Mouse (Mus musculus) CH12.LX (cell line): ENCODE measurements around the gene Syna. TPM values are rescaled to one million over a fixed set of nuclear protein-coding genes. Genes with fewer than 3 reads are reported as not detected.

ENCODE experiments used
- DNase-seq: peaks from one replicate; pipeline ENCODE4 v3.0.0-alpha.2; 2013; ENCODE audit errors: extremely low read depth
- H3K27ac ChIP-seq: 2 replicates; pipeline ENCODE4 v1.5.1; 2012; ENCODE audit warnings: low read depth, mild to moderate bottlenecking, control low read depth, moderate library complexity; ENCODE audit not compliant: insufficient read depth
- H3K27me3 ChIP-seq: replicated peaks from 2 replicates; pipeline ENCODE3; 2012; ENCODE audit warnings: inconsistent platforms
- H3K36me3 ChIP-seq, 2 experiments: replicated peaks in 1 of 2; 2 replicates each; pipeline versions ENCODE3 to v1.6.1; 2012; ENCODE audit warnings: inconsistent platforms in 1 of 2, low read length in 1 of 2, mild to moderate bottlenecking in 1 of 2, mixed read lengths in 1 of 2, moderate library complexity in 1 of 2; ENCODE audit not compliant: control insufficient read depth in 1 of 2, insufficient read depth in 1 of 2
- H3K4me1 ChIP-seq, 2 experiments: 2 replicates each; pipeline ENCODE4 v1.6.1; 2012; ENCODE audit warnings: inconsistent platforms in 1 of 2, moderate library complexity in 1 of 2; ENCODE audit not compliant: insufficient read depth in 2 of 2, control insufficient read depth in 1 of 2
- H3K4me2 ChIP-seq: 2 replicates; pipeline ENCODE4 v1.6.1; 2012; ENCODE audit warnings: low read depth, mild to moderate bottlenecking, control low read depth; ENCODE audit not compliant: poor library complexity, insufficient read depth, severe bottlenecking
- H3K4me3 ChIP-seq, 3 experiments: fragments of 150-350 bp in 1 of 3; sonication (generic) in 1 of 3; replicated peaks in 1 of 3; 2 replicates each; pipeline versions ENCODE3 to v1.5.1; 2011 to 2012; ENCODE audit warnings: low read depth in 2 of 3, low read length in 2 of 3, mild to moderate bottlenecking in 2 of 3, moderate library complexity in 2 of 3, control low read depth in 1 of 3, improper control_type of control experiment in 1 of 3, inconsistent platforms in 1 of 3, mixed read lengths in 1 of 3; ENCODE audit not compliant: poor library complexity in 1 of 3
- H3K79me2 ChIP-seq: replicated peaks from 2 replicates; pipeline ENCODE4 v1.6.1; 2012; ENCODE audit warnings: mild to moderate bottlenecking, moderate library complexity; ENCODE audit not compliant: control insufficient read depth, poor library complexity, insufficient read depth, severe bottlenecking; ENCODE audit errors: extremely low read depth
- H3K9ac ChIP-seq: 2 replicates; pipeline ENCODE4 v1.6.1; 2012; ENCODE audit warnings: low read depth, mild to moderate bottlenecking, control low read depth, moderate library complexity; ENCODE audit not compliant: insufficient read depth
- H3K9me3 ChIP-seq: replicated peaks from 2 replicates; pipeline ENCODE3; 2012; ENCODE audit warnings: low read length, inconsistent platforms, mixed read lengths
- BHLHE40 ChIP-seq: IDR thresholded peaks from 2 replicates; pipeline ENCODE4 v1.6.1; 2011; ENCODE audit warnings: mild to moderate bottlenecking, low read depth, low read length, improper control_type of control experiment
- CHD1 ChIP-seq: IDR thresholded peaks from 2 replicates; pipeline ENCODE4 v1.6.1; 2012; ENCODE audit warnings: low read depth, low read length, improper control_type of control experiment, inconsistent platforms
- CHD2 ChIP-seq: IDR thresholded peaks from 2 replicates; pipeline ENCODE4 v1.6.1; 2011; ENCODE audit warnings: low read length, improper control_type of control experiment
- CTCF ChIP-seq, 2 experiments: IDR thresholded peaks in 1 of 2; conservative IDR thresholded peaks in 1 of 2; 2 replicates each; pipeline ENCODE4 v1.5.1; 2011 to 2012; ENCODE audit warnings: low read depth in 2 of 2, low read length in 2 of 2, improper control_type of control experiment in 1 of 2, inconsistent platforms in 1 of 2, mild to moderate bottlenecking in 1 of 2, moderate library complexity in 1 of 2
- GABPA ChIP-seq: IDR thresholded peaks from 2 replicates; pipeline ENCODE4 v1.6.1; 2012; ENCODE audit warnings: low read depth, low read length, improper control_type of control experiment, inconsistent platforms; ENCODE audit not compliant: insufficient replicate concordance
- HCFC1 ChIP-seq: IDR thresholded peaks from 2 replicates; pipeline ENCODE4 v1.6.1; 2012; ENCODE audit warnings: low read depth, mild to moderate bottlenecking, inconsistent platforms, low read length, improper control_type of control experiment
- MAFK ChIP-seq: IDR thresholded peaks from 2 replicates; pipeline ENCODE4 v1.6.1; 2011; ENCODE audit warnings: low read length, improper control_type of control experiment; ENCODE audit not compliant: insufficient replicate concordance
- MAX ChIP-seq: IDR thresholded peaks from 2 replicates; pipeline ENCODE4 v1.6.1; 2011; ENCODE audit warnings: low read length, improper control_type of control experiment
- MAZ ChIP-seq: IDR thresholded peaks from 2 replicates; pipeline ENCODE4 v1.6.1; 2012; ENCODE audit warnings: low read depth, mild to moderate bottlenecking, inconsistent platforms, low read length, improper control_type of control experiment, moderate library complexity
- MEF2A ChIP-seq: IDR thresholded peaks from 2 replicates; pipeline ENCODE4 v1.6.1; 2014; ENCODE audit warnings: low read depth, mild to moderate bottlenecking, inconsistent platforms, low read length, improper control_type of control experiment, borderline replicate concordance
- NELFE ChIP-seq: IDR thresholded peaks from 2 replicates; pipeline ENCODE4 v1.6.1; 2011; ENCODE audit warnings: low read depth, low read length, improper control_type of control experiment
- NRF1 ChIP-seq: IDR thresholded peaks from 2 replicates; pipeline ENCODE4 v1.6.1; 2014; ENCODE audit warnings: low read depth, mild to moderate bottlenecking, inconsistent platforms, low read length, improper control_type of control experiment, moderate library complexity
- PAX5 ChIP-seq: IDR thresholded peaks from 2 replicates; pipeline ENCODE4 v1.6.1; 2012; ENCODE audit warnings: low read length, inconsistent platforms, mixed read lengths
- POLR2A ChIP-seq: IDR thresholded peaks from 2 replicates; pipeline ENCODE4 v1.6.1; 2011; ENCODE audit warnings: low read depth, mild to moderate bottlenecking, improper control_type of control experiment, low read length
- RCOR1 ChIP-seq: conservative IDR thresholded peaks from 2 replicates; pipeline ENCODE4 v1.6.1; 2012; ENCODE audit warnings: low read depth, mild to moderate bottlenecking, inconsistent platforms, low read length, improper control_type of control experiment
- SMC3 ChIP-seq: IDR thresholded peaks from 2 replicates; pipeline ENCODE4 v1.6.1; 2011; ENCODE audit warnings: low read depth, low read length, improper control_type of control experiment
- TCF12 ChIP-seq: IDR thresholded peaks from 2 replicates; pipeline ENCODE4 v1.6.1; 2014; ENCODE audit warnings: low read depth, mild to moderate bottlenecking, inconsistent platforms, low read length, improper control_type of control experiment
- UBTF ChIP-seq: IDR thresholded peaks from 2 replicates; pipeline ENCODE4 v1.6.1; 2012; ENCODE audit warnings: low read depth, mild to moderate bottlenecking, inconsistent platforms, low read length, improper control_type of control experiment, moderate library complexity
- USF1 ChIP-seq: IDR thresholded peaks from 2 replicates; pipeline ENCODE4 v1.6.1; 2014; ENCODE audit warnings: low read depth, mild to moderate bottlenecking, inconsistent platforms, low read length, improper control_type of control experiment
- USF2 ChIP-seq: conservative IDR thresholded peaks from 2 replicates; pipeline ENCODE4 v1.6.1; 2011; ENCODE audit warnings: low read depth, low read length, improper control_type of control experiment
- ZC3H11A ChIP-seq: IDR thresholded peaks from 2 replicates; pipeline ENCODE4 v1.6.1; 2012; ENCODE audit warnings: low read depth, mild to moderate bottlenecking, inconsistent platforms, low read length, improper control_type of control experiment
- ZMIZ1 ChIP-seq: IDR thresholded peaks from 2 replicates; pipeline ENCODE4 v1.6.1; 2012; ENCODE audit warnings: low read depth, mild to moderate bottlenecking, inconsistent platforms, low read length, improper control_type of control experiment
- dilution Hi-C: fragments of 300-500 bp; cut with MboI; formaldehyde crosslinking; loops from 2 replicates; pipeline ENCODE4 v1.14.3; 2020; ENCODE audit warnings: low sequenced_read_pairs; ENCODE audit not compliant: extremely low pct_unique_long_range_greater_than_20kb, extremely low pct_ligation_motif_present
- in situ Hi-C: fragments of 300-500 bp; cut with MboI; formaldehyde crosslinking; loops from 3 replicates; pipeline ENCODE4 v1.14.3; 2019; ENCODE audit warnings: low sequenced_read_pairs, low pct_ligation_motif_present, low pct_unique_long_range_greater_than_20kb, mixed read lengths
- polyA plus RNA-seq: library from polyadenylated mRNA; unstranded; fragments of >175 nt; gene quantifications from 2 replicates; pipeline ENCODE4 v1.2.1, GENCODE M21; 2012; ENCODE audit warnings: low read depth; ENCODE audit not compliant: insufficient read length
- total RNA-seq, 2 experiments: library from RNA; depleted of rRNA; stranded (reverse); fragments of 300-350 nt in 1 of 2; fragments of >200 nt in 1 of 2; gene quantifications; 2 replicates each; pipeline ENCODE4 v1.2.3; 2012 to 2014

The Syna gene
- total and polyA plus RNA-seq, 3 experiments: 0.13 to 4.0 (median 0.13) TPM

DNA sequence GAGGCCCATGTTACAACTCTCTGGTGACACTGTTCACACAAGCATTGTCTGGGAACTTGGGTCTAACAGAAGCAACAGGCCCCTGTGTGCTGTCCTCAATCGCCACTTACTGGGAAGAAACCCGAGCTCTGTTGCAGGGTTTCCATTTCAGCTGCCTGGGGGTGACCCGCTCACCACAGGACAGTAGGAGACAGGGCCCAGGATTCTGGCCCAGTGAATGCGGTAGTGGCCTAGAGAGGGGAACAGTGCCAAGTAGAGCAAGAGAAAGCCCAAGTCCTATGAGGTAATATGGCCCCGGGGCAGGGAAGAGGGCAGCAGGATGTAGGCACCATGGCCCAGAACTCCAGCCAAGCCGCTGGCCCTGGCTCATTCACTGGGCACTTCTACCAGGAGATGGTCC, 19.1 kb downstream of the Syna start:
- H3K36me3 ChIP-seq: peaks cover 0 to 51% of the 10 kb centered on the region in 2 experiments
- H3K27me3 ChIP-seq: no peaks in the 10 kb centered on the region
- dilution Hi-C loops (no loop called here), in situ Hi-C loops (no loop called here)
- DNase-seq: no peak
- H3K4me3 ChIP-seq: no peak overlapping the region
- TF ChIP-seq BHLHE40: no peak
- TF ChIP-seq GABPA: no peak
- TF ChIP-seq TCF12: no peak
- TF ChIP-seq ZC3H11A: no peak
- no peak for TF ChIP-seq MAX
- TF ChIP-seq USF2: no peak
- no peak for TF ChIP-seq RCOR1
- TF ChIP-seq ZMIZ1: no peak
- TF ChIP-seq CHD2: no peak
- H3K79me2 ChIP-seq: no peaks in the 10 kb centered on the region
- H3K9ac ChIP-seq: no peak overlapping the region
- peaks cover 0 to 15% of the 10 kb centered on the region in 2 experiments; a peak in 2 of 4 replicates for H3K4me1 ChIP-seq
- peaks cover 10% of the 10 kb centered on the region for H3K9me3 ChIP-seq
- no peak overlapping the region for H3K27ac ChIP-seq
- no peak overlapping the region for H3K4me2 ChIP-seq

DNA sequence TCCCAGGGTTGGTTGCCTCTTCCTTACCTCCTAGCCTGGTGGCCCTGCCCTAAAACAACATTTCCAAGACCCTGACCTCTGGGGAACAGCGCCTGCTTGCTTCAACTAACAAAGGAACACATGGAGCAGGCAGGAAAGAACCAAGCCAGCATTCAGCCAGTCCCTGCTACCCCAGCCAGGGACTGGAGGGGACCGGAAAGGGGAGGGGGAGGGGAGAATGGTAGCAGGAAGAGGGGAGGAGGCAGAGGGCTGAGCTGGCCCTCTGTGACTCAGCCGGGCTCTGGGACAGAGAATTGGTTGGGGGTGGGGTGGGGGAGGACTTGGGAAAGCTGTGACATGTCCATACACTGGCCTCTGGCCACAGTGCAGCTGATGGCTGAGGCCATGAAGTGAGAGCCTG, 20.1 kb downstream of the Syna start:
- Histone ChIP-seq H3K79me2 (no peaks in the 10 kb centered on the region), H3K9me3 (peaks cover 10% of the 10 kb centered on the region), H3K9ac (no peak overlapping the region), H3K4me1 (peaks cover 0 to 15% of the 10 kb centered on the region in 2 experiments; a peak in 2 of 4 replicates), H3K4me2 (no peak overlapping the region)
- in situ Hi-C loops (no loop called here), dilution Hi-C loops (no loop called here)
- no peak for DNase-seq
- TF ChIP-seq USF1: no peak
- no peak for TF ChIP-seq POLR2A
- no peak for TF ChIP-seq NELFE
- no peak for TF ChIP-seq MEF2A
- TF ChIP-seq RCOR1: no peak
- no peak for TF ChIP-seq ZC3H11A
- TF ChIP-seq PAX5: no peak
- TF ChIP-seq SMC3: no peak
- TF ChIP-seq HCFC1: no peak
- TF ChIP-seq UBTF: no peak
- TF ChIP-seq ZMIZ1: no peak
- TF ChIP-seq CHD1: no peak
- TF ChIP-seq BHLHE40: no peak
- no peak for TF ChIP-seq USF2
- TF ChIP-seq MAFK: no peak
- TF ChIP-seq CTCF (conservative IDR thresholded peaks at IDR 0.05 in 1 of 2, IDR thresholded peaks at IDR 0.05 in 1 of 2; ENCODE audit: low read depth in 2 of 2, low read length in 2 of 2): no peak
- TF ChIP-seq MAZ: no peak
- no peak for TF ChIP-seq NRF1
- no peak for TF ChIP-seq CHD2
- TF ChIP-seq, all 38 proteins: peak for 0
- no peaks in the 10 kb centered on the region for H3K27me3 ChIP-seq
- no peak overlapping the region for H3K27ac ChIP-seq
- peaks cover 0 to 55% of the 10 kb centered on the region in 2 experiments for H3K36me3 ChIP-seq
- H3K4me3 ChIP-seq: no peak overlapping the region
